Mouse (Mus musculus) kidney, embryonic 16.5 days (tissue): ENCODE results near the gene St6galnac6. TPM values are rescaled to one million over a fixed set of nuclear protein-coding genes. Genes with fewer than 3 reads are reported as not detected.

Experiments
- ATAC-seq: fragments of 200-750 bp; cut with Nextera tagmentation; 2 replicates; pipeline ENCODE4 v1.8.0; 2017; ENCODE audit warnings: moderate TSS enrichment; ENCODE audit not compliant: low FRiP score, low TSS enrichment
- H3K27ac ChIP-seq: fragments of 300-500 bp; sonication (generic); 2 replicates; pipeline ENCODE4 v1.5.1; 2014; ENCODE audit warnings: low read length
- H3K27me3 ChIP-seq: fragments of 300-500 bp; sonication (generic); 2 replicates; pipeline ENCODE4 v1.6.1; 2014; ENCODE audit warnings: low read length, control low read depth, mixed read lengths; ENCODE audit not compliant: insufficient read depth
- H3K36me3 ChIP-seq: fragments of 300-500 bp; sonication (generic); 2 replicates; pipeline ENCODE4 v1.6.1; 2014; ENCODE audit warnings: low read length, control low read depth, mixed read lengths; ENCODE audit not compliant: insufficient read depth
- H3K4me1 ChIP-seq: fragments of 300-500 bp; sonication (generic); 2 replicates; pipeline ENCODE4 v1.6.1; 2014; ENCODE audit warnings: low read length, control low read depth, mixed read lengths; ENCODE audit not compliant: insufficient read depth
- H3K4me2 ChIP-seq: fragments of 300-500 bp; sonication (generic); replicated peaks from 2 replicates; pipeline ENCODE4 v1.6.1; 2014; ENCODE audit warnings: low read depth, low read length
- H3K4me3 ChIP-seq: fragments of 300-500 bp; sonication (generic); 2 replicates; pipeline ENCODE4 v1.5.1; 2014; ENCODE audit warnings: mild to moderate bottlenecking, low read length
- H3K9ac ChIP-seq: fragments of 300-500 bp; sonication (generic); replicated peaks from 2 replicates; pipeline ENCODE4 v1.6.1; 2014; ENCODE audit warnings: low read length
- H3K9me3 ChIP-seq: fragments of 300-500 bp; sonication (generic); 2 replicates; pipeline ENCODE4 v1.6.1; 2016; ENCODE audit warnings: low read length, control low read depth
- WGBS: fragments of 180-500 bp; shearing (Covaris S2); extraction: QIAGEN DNeasy Blood & Tissue Kit; methylation state at CpG from one replicate; pipeline ENCODE4 v1.1.7; 2014; 5-methylcytosine and 5-hydroxymethylcytosine counted together
- polyA plus RNA-seq: library from polyadenylated mRNA; unstranded; fragments of >200 nt; fragmentation: Nextera tagmentation; extraction: Ambion mirVana; gene quantifications from 2 replicates; pipeline ENCODE4 v1.2.1, GENCODE M21; 2015

St6galnac6 gene
- polyA plus RNA-seq, result 18.5 and 18.6 TPM in 2 replicates

DNA sequence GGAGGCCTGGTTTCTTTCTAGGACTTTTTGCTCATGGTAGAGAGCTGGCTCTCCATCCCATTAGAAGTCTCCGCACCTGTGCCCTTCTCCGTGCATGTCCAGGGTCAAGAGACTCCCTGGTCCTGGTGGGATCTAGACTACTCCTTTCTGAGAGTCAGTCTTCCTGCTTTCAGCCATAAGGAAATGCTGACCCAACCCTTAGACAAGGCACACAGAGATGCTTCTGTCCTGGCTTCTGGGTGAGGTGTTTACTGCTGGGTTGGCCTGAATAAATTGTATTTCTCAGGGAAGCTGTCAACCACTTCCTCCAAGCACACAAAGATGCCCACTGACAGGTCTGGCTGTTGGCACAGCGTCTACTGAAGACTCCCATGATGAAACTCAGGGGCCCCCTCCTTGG lies at the start of gene St6galnac6:
Gene St6galnac6 (plus strand): TSS at position 301 of the 400 bp plus-strand sequence.
- H3K9me3 ChIP-seq, result no peaks in the 10 kb centered on the region
- no peak within 1 kb of the TSS for H3K9ac ChIP-seq
- no peak within 1 kb of the TSS for H3K4me3 ChIP-seq
- H3K4me2 ChIP-seq, result no peak within 1 kb of the TSS
- 95% methylated on average over 3 of the region's 3 CpGs for WGBS
- H3K4me1 ChIP-seq, result peaks cover 9% of the 10 kb centered on the region
- no peak within 1 kb of the TSS for H3K27ac ChIP-seq
- H3K36me3 ChIP-seq, result no peaks in the 10 kb centered on the region
- no peak for ATAC-seq
- H3K27me3 ChIP-seq, result no peaks in the 10 kb centered on the region

DNA sequence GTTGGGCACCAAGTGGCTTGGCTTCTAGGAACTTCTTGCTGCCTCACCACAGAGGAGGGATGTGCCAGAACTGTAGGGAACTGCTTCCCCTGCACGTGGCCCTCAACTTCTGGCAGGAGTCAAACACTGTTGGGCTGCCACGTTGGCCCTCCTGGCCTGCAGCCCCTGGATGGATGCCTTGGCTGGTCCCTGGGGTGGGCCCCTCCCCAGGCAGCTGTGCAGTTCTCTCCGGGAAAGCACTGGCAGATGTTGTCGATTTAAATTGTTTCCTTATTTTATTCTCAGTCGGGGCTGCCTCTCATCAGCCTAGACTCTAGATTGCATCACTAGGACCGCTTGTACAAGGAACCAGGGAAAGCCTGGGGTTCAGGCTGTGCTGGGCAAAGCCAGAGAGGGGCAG lies 49.7 kb upstream of the St6galnac6 start:
- no peaks in the 10 kb centered on the region; the same call in 1 of the 2 replicates for H3K4me1 ChIP-seq
- no peak overlapping the region for H3K4me3 ChIP-seq
- 0 out of 2 replicates have a peak, but pooled peaks cover 4% of the 10 kb centered on the region for H3K36me3 ChIP-seq
- no peaks in the 10 kb centered on the region for H3K27me3 ChIP-seq
- ATAC-seq, result no peak
- 60% methylated on average over 6 of the region's 6 CpGs for WGBS
- H3K9me3 ChIP-seq, result no peaks in the 10 kb centered on the region
- H3K9ac ChIP-seq, result no peak overlapping the region
- no peak overlapping the region for H3K27ac ChIP-seq
- no peak overlapping the region for H3K4me2 ChIP-seq

DNA sequence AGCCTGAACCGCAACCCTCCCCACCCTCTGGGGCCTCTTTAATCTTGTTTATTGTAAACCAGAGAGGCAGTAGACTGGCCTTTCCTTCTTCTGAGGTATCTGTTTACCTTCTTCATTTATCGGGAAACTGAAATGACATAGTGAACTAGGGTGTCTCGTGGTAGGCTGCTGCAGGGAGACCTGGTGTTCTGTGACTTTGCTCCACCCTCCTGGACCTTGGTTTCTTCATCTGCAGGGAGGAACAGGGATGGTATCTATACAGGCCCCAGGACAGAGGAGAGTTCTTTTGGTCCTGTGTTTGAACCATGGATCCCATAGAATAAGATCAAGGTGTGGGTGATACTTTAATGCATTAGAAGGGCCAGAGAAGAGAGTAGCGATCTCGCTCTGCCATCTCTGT lies 48.3 kb upstream of the St6galnac6 start:
- WGBS, result 81% methylated on average over 5 of the region's 5 CpGs
- Histone ChIP-seq H3K4me2 (no peak overlapping the region), H3K36me3 (0 out of 2 replicates have a peak, but pooled peaks cover 4% of the 10 kb centered on the region), H3K27ac (no peak overlapping the region), H3K9ac (no peak overlapping the region), H3K9me3 (no peaks in the 10 kb centered on the region), H3K27me3 (no peaks in the 10 kb centered on the region), H3K4me1 (no peaks in the 10 kb centered on the region; the same call in 1 of the 2 replicates), H3K4me3 (no peak overlapping the region)
- no peak for ATAC-seq

DNA sequence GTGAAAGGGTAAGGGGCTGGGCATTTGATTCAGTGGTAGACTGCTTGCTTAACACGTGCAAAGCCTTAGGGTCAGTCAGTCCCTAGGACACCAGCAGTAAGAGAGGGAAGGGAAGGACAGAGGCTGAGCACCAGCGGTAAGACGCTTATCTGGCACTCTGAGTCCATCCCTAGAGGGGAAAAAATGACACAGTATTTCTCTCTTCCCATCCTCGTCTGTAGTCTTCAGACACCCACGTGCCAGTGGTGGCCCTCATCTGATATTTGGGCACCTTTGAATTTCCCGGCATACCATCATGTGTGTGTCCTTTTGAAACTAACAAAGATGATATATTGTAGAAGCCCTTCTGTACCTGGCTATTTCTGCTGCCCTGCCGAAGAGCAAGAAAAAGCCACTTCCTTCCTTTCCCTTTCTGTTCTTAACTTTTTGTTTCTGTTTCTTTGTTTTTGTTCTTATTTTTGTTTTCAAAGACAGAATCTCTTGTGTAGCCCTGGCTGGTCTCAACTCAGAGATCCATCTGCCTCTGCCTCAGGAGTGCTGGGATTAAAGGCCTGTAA lies 45.8 kb upstream of the St6galnac6 start:
- Histone ChIP-seq H3K9me3 (no peaks in the 10 kb centered on the region), H3K27ac (no peak overlapping the region), H3K27me3 (no peaks in the 10 kb centered on the region), H3K4me2 (no peak overlapping the region), H3K4me3 (no peak overlapping the region), H3K9ac (no peak overlapping the region), H3K36me3 (0 out of 2 replicates have a peak, but pooled peaks cover 6% of the 10 kb centered on the region), H3K4me1 (no peaks in the 10 kb centered on the region; the same call in 1 of the 2 replicates)
- WGBS, result 77% methylated on average over 7 of the region's 7 CpGs
- ATAC-seq, result no peak

DNA sequence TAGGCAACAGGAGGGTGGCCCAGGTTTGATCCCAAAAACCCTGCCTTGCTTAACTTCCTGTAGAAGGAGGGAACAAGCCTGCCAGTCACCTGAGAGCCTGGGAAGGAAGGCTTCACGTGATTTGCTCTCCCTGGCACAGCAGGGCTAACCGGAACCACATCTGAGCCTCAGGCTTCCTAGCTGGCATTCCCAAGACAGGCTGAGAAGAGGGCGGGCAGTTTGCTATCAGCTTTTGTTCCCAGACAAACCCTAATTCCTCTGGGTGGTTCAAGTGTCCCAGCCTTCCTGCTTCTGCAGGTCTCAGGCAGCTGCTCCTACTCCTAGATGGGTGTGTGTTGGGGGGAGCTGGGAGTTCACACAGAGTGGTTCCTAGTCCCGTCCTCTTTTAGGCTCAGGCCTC lies 44.0 kb upstream of the St6galnac6 start:
- ATAC-seq, result no peak
- H3K36me3 ChIP-seq, result 0 out of 2 replicates have a peak, but pooled peaks cover 3% of the 10 kb centered on the region
- no peaks in the 10 kb centered on the region for H3K27me3 ChIP-seq
- H3K27ac ChIP-seq, result no peak overlapping the region
- no peaks in the 10 kb centered on the region for H3K4me1 ChIP-seq
- 55% methylated on average over 4 of the region's 4 CpGs for WGBS
- H3K9me3 ChIP-seq, result no peaks in the 10 kb centered on the region
- H3K4me2 ChIP-seq, result no peak overlapping the region
- H3K4me3 ChIP-seq, result no peak overlapping the region
- no peak overlapping the region for H3K9ac ChIP-seq

DNA sequence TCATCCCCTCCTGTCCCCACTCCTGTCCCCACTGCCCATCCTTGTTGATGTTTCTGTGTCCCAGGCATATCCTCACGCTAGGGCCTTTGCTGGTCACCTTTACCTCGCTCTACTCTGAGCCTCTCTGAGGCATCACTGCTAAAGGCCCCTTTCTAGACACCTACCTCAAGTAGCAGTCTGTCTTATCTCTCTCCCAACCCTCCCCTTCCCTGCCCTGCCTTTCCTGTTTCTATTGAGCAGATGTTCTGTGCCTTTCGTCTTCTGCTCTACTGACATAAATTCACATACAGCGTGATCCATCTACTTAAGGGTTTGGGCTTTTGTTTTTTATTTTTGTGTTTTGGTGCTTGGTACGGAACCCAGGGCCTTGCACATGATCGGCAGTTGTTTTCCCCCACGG lies 43.5 kb upstream of the St6galnac6 start:
- no peak overlapping the region for H3K4me3 ChIP-seq
- H3K9me3 ChIP-seq, result no peaks in the 10 kb centered on the region
- peaks cover 7% of the 10 kb centered on the region; the same call in 1 of the 2 replicates for H3K36me3 ChIP-seq
- H3K4me2 ChIP-seq, result no peak overlapping the region
- WGBS, result 72% methylated on average over 7 of the region's 7 CpGs
- no peak overlapping the region for H3K27ac ChIP-seq
- H3K9ac ChIP-seq, result no peak overlapping the region
- no peaks in the 10 kb centered on the region for H3K4me1 ChIP-seq
- H3K27me3 ChIP-seq, result no peaks in the 10 kb centered on the region
- no peak for ATAC-seq

DNA sequence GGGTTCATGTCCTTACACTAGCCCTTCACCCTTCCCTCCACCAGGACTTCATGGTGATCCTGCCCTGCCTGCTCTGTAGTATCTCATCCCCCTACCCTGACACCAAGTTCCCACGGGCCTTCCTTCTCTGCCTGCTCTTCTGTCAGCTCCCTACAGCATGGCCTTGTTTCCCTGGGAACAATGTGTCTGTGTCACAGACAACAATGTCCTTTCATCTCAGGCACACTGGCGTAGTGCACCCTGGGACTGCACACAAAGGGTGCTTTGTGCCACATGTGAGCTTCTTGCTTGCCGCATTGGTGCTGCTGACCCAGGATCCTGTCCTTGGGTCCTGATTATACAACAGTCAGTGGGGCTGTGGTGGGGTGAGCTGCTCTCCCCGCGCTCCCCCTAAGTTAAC lies 39.9 kb upstream of the St6galnac6 start:
- H3K27me3 ChIP-seq, result no peaks in the 10 kb centered on the region
- H3K9ac ChIP-seq, result no peak overlapping the region; the same call in 1 of the 2 replicates
- no peak overlapping the region for H3K27ac ChIP-seq
- no peak overlapping the region for H3K4me3 ChIP-seq
- no peak for ATAC-seq
- no peaks in the 10 kb centered on the region for H3K4me1 ChIP-seq
- no peaks in the 10 kb centered on the region for H3K9me3 ChIP-seq
- H3K36me3 ChIP-seq, result peaks cover 23% of the 10 kb centered on the region
- WGBS, result 73% methylated on average over 5 of the region's 5 CpGs
- no peak overlapping the region for H3K4me2 ChIP-seq

DNA sequence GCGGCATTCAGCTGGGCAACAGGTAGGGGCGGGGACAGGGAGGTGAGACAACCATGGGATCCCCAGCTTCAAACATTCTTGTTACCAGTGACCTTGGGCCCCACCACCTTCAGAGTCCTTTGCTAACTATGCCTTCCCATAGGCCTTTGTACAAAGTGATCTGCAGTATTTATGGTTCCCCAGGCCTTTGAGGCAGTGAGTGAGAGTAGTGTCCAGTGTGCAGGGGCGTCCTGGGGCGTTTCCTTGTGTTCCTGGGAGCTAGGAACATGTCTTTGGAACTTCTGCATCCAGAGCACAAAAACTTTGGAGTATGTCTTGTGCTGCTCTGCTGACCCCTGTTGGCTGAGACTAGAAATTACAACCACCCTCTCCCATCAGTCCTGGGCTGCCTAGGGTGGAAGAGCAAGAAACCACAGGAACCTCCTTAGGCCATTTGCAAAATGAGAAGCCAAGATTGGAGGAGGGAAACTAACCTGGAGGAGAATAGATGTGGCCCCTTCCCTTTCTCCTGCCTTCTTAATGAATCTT lies 32.9 kb upstream of the St6galnac6 start:
- H3K27ac ChIP-seq, result no peak overlapping the region
- no peaks in the 10 kb centered on the region for H3K9me3 ChIP-seq
- no peak overlapping the region for H3K4me2 ChIP-seq
- 45% methylated on average over 4 of the region's 4 CpGs for WGBS
- no peak overlapping the region for H3K4me3 ChIP-seq
- peaks cover 9% of the 10 kb centered on the region for H3K4me1 ChIP-seq
- H3K27me3 ChIP-seq, result no peaks in the 10 kb centered on the region
- no peak overlapping the region for H3K9ac ChIP-seq
- peaks cover 43% of the 10 kb centered on the region for H3K36me3 ChIP-seq
- ATAC-seq, result no peak

DNA sequence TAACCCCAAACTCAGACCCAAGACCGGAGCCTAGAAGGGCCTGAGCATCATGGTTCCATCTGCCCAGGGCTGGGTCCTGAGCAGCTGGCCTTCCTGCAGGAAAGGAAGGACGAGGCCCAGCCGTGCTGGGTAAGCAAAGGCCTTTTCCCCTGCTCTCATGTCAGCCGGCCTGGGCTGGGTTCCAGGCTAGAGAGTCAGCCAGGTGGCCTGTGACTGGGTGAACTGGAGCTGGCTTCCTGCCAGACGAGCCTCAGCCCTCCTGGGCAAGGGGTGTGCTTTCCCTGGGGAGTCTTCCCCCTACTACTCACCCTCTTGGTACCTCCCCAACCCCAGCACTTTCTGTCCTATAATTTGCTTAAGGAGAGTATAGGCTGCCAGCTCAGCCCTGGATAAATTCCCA lies 31.4 kb upstream of the St6galnac6 start:
- 64% methylated on average over 5 of the region's 5 CpGs for WGBS
- H3K36me3 ChIP-seq, result peaks cover 42% of the 10 kb centered on the region
- H3K27me3 ChIP-seq, result no peaks in the 10 kb centered on the region
- no peak overlapping the region for H3K9ac ChIP-seq
- peaks cover 16% of the 10 kb centered on the region for H3K4me1 ChIP-seq
- H3K4me2 ChIP-seq, result no peak overlapping the region
- no peak overlapping the region for H3K4me3 ChIP-seq
- no peaks in the 10 kb centered on the region for H3K9me3 ChIP-seq
- no peak overlapping the region for H3K27ac ChIP-seq
- ATAC-seq, result no peak

DNA sequence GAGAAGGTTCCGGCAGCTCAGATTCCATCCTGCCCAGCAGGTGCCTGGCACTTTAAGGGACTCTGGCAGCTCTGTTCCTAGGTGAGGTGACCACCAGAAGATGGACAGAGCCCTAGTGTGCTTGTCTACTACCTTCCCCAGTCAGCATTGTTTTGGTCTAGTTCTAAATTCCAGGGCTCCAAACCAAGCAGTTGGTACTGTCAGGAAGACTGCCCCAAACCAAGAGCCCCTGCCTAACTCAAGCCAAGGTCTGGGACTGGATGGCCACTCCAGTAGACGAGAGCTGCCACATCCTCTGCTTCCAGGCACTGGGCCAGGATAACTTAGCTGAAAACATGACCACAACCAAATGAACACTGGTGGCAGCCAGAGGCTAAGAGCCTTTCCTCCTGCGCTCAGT lies 30.6 kb upstream of the St6galnac6 start:
- Histone ChIP-seq H3K9me3 (no peaks in the 10 kb centered on the region), H3K4me1 (peaks cover 16% of the 10 kb centered on the region), H3K27ac (no peak overlapping the region), H3K27me3 (no peaks in the 10 kb centered on the region), H3K4me2 (no peak overlapping the region), H3K4me3 (no peak overlapping the region), H3K9ac (no peak overlapping the region), H3K36me3 (peaks cover 34% of the 10 kb centered on the region)
- no peak for ATAC-seq
- 88% methylated on average over 3 of the region's 3 CpGs for WGBS
